Mouse (Mus musculus) ovary, postnatal 14 days (tissue): Measurements from ENCODE around the gene Ltbp1.

Experiments used
- DNase-seq: peaks from one replicate; pipeline ENCODE4 v3.0.0; 2022; ENCODE audit warnings: low spot score

Gene Ltbp1

GRCm38 (mm10) chr17:75242086-75242485, 236.7 kb downstream of the Ltbp1 start:
- DNase-seq = no peak

DNA sequence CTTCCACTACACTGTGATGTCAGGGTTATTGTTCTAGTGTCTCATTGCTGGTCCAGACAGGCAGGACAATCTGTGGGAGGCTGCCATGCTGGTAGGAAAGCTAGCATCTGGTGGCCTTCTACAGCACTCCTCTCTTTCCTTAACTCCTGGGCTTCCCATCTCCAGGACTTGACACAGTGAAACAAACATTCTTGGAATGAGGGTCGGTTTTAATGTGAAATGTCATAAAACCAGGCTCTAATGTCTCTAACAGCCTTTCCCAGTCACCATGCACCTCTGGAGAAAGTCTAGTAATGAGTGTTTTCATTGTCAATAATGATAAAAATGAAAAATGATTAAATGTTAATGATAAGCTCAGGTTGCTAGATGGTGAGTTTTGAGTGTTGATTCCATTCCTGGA, 237.9 kb downstream of the Ltbp1 start:
- DNase-seq = no peak

DNA sequence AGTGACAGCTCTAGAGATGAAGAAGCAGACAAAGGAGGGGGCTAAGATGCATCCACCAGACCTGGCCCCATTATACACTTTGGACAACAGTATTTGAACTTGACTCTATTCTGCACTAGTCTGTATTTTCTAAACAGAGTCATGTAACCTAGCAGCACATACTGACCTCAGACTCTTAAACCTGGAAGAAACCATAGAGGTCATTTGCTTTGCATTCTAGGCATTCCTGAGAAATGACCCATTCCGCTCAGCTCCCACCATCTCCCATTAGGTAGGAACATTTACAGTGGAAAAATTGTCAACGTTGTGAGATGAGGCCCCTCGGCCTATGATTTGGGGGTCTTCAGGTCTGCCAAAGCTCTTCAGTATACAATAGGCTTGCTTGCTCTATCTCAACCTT, 238.8 kb downstream of the Ltbp1 start:
- no peak for DNase-seq

DNA sequence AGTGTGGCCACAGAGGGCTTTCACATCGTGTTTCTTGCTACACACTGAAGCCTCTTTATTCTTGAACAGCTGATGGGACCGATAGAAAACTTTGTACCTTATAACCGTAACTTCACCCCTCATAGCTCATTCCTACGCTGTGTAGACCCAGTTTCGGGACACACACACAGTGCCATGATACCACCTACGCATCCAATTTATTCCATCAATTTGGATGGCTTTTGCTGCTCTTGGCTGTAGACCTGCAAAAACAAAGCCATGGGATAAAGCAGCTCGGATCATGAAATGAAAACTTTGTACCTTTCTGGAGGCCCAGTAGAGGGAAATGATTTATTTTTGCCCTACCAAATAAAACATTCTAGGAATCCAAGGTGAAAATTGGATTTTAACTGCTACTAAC, 239.7 kb downstream of the Ltbp1 start:
- DNase-seq = no peak

GRCm38 (mm10) chr17:75248632-75249031, 243.3 kb downstream of the Ltbp1 start:
- DNase-seq = no peak

DNA sequence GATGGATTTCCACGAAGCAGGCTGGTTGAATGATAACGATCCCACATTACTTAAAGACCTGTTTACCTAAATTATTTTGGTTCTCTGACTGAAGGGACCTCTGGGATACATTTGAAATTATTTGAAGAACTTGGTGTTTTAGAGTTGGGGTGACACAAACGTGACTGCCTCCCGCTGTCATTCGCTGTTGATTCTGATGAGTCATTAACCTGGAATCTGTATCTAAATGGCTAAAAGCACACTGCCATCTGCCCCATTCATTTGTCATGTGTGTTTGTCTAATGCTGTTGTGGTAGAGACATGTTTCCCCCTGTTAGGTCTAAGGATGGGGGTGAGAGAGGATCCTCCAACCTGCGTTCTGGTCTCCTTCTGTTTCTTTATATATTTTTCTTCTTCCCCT, 245.2 kb downstream of the Ltbp1 start:
- no peak for DNase-seq

GRCm38 (mm10) chr17:75251094-75251493, 245.7 kb downstream of the Ltbp1 start:
- no peak for DNase-seq

GRCm38 (mm10) chr17:75252540-75252939, 247.2 kb downstream of the Ltbp1 start:
- DNase-seq = no peak

GRCm38 (mm10) chr17:75254909-75255308, 249.5 kb downstream of the Ltbp1 start:
- DNase-seq = no peak

DNA sequence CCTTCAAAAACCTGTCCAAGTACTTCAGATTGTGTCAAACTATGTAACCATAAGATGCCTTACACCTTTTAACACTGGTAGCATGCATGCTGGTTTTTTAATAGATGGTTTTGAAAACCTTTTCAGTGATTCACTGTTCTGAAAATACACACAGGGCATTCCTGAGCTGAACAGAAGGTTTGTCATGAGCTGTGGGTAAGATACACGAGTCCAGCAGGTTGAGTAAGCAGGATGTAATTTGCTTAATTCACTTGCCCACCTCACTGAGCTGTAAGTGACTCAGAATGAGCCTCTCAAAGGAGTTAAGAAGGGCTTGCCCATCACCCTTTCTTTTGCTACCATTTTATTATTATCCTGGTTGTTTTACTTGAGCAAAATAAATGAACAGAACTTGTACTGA, 250.6 kb downstream of the Ltbp1 start:
- no peak for DNase-seq

DNA sequence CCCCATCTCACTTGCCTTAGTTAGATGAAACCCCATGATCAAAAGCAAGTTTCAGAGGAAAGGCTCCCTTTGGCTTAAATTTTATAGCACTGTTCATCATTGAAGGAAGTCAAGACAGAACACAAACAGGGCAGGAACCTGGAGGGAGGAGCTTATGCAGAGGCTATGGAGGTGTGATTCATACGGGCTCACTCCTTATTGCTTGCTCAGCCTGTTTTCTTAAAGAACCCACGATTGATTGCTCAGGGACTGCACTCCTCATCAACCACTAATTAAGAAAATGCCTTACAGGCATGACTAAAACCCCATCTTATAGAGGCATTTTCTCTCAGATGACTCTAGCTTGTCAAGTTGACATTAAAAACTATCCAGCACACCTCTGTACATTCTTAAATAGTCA, 253.1 kb downstream of the Ltbp1 start:
- DNase-seq = no peak

GRCm38 (mm10) chr17:75263336-75263990, 258.1 kb downstream of the Ltbp1 start:
- DNase-seq = no peak

DNA sequence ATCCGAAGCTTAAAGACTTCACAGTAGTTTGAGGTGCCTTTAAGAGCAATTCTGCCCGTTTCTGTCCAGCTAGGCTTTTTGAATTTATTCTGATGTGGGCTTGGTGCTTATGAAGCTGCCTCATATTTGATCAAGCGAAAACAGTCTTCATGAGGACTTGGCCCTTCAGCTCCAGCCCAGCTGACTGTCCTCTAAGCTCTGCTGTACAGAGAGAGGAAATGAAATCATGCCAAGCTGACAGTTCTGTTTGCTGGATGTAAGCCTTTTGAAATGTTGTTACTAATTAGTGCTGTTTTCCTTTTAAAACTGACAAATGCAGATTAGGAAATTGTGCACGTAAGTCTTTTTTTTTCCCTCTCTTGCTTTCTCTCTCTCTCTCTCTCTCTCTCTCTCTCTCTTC, 263.1 kb downstream of the Ltbp1 start:
- no peak for DNase-seq

DNA sequence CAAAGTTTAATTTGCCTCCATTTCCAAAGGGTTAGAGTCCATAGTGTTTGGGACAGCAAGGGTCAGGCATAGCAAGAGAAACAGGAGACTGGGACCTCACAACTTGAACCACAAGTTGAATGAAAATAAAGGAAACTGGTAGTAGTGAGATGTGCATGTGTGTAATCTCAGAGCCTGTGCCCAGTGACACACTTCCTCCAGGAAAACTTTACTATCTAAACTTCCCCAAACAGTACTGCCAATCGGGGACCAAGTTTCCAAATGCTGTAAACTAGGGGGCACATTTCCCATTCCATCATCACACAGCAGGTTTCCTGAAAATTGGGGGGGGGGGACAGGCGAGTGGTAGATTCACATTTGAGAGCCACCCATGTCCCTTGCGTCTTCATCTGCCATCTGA, 267.1 kb downstream of the Ltbp1 start:
- DNase-seq = no peak

GRCm38 (mm10) chr17:75273272-75273671, 267.9 kb downstream of the Ltbp1 start:
- no peak for DNase-seq

GRCm38 (mm10) chr17:75275302-75275701, 269.9 kb downstream of the Ltbp1 start:
- DNase-seq = no peak

DNA sequence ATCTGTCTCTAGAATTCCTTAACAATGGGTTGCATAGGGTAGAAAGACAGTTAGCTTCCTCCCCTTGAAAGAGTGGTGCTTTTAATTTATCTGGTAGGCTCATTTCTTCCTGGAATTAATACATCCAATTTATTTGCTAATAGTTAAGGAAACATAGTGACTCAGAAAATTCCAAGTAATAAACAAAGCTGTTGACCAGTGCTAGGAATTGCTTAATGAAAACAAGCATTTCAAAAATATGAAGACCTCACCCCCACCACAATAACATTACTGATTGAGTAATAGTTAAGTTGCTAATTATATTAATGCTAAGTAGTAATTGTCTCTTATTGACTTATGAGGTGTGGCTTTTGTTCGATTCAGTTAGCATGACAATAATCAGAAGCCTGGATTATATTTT, 272.7 kb downstream of the Ltbp1 start:
- DNase-seq = no peak

DNA sequence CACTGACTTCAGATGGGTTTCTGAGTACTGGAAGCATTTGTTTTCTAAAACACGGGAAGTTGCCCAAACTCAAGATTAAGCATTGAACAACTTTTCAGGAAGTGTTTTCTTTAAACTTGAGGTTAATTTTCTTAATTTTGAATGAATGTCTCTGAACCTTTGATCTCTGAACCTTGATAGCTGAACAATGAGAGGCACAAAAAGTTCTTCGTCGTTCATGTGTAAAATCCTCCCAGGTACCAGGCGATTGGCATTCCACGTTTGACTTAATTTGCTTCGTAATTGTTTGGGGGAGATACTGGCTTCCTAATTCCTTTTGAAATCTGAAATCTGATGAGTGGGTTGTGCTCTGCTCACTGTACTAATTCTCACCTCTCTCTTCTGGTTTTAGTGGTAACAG, 273.2 kb downstream of the Ltbp1 start:
- no peak for DNase-seq

DNA sequence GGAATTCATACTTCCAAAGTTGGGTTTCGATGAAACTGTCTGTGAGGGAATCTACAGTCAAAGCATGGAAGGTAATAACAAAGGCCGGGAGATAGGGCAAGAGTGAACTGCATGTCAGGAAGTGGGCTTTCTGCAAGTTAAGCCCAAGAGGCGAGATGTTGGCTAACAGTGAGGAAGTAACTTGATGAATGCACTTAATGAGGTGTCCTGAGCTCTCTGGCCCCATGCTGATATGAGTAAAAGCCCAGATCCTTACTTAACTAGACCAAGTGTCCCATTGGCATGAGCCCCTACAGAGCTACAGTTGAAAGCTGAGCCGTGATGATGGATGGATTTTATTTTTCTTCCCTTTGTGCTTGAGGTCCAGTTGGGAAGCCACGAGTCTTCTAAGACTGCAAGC, 276.0 kb downstream of the Ltbp1 start:
- DNase-seq = no peak

- no peak for DNase-seq
These were observed 279.7 kb downstream of the Ltbp1 start for GRCm38 (mm10) chr17:75284876-75285708.

- DNase-seq = no peak
These were observed 287.6 kb downstream of the Ltbp1 start for GRCm38 (mm10) chr17:75292986-75293385.

DNA sequence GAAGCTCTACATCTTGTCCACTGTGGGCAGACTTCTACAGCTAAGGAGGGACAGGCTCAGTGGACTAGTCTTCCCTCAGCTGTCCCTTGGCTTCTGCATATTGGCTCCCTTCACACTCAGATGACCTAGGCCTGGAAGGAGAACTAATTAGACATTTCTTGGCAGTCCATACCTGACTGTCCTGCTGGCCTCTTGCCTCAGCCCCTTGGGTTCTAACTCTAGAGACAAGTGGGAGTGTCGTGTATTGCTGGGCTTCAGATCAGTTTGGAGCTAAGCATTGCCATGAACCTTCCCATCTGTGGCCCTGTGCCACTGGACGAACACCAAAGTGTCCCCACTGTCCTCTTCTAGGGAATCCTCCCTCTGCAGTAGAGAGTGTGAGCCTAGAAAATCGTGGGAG, 288.4 kb downstream of the Ltbp1 start:
- peak; percentile 32 for DNase-seq

GRCm38 (mm10) chr17:75300908-75301307, 295.5 kb downstream of the Ltbp1 start:
- DNase-seq = no peak
